Mouse (Mus musculus) T-cell, adult 2 months (primary cell): ENCODE measurements around the gene Best1.
"Not testable (repeated sequence)": the region's sequence is repeated elsewhere in the genome, so short reads cannot be mapped to it uniquely, and the experiment has no call there.

ENCODE experiments used
- DNase-seq: peaks from one replicate; pipeline ENCODE4 v3.0.0; 2022; ENCODE audit warnings: low spot score

Gene Best1

DNA sequence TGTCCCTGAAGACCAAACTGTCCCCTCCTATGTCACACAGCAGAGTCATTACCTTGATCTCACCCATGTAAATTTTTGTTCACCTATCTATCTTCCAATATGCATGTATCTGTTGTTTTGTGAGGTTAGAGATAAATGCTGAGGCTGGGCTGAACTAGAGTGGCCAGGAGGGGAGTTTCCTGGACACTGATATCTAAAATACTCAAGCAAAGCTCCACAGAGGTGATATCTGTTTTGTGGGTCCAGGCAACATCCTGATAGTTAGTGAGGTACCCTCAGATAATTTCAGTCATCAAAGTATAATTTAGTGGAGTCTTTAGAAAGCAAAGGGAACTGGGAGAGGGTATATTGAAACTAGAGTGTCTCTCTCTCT, 11.6 kb downstream of the Best1 start:
- DNase-seq: no peak

DNA sequence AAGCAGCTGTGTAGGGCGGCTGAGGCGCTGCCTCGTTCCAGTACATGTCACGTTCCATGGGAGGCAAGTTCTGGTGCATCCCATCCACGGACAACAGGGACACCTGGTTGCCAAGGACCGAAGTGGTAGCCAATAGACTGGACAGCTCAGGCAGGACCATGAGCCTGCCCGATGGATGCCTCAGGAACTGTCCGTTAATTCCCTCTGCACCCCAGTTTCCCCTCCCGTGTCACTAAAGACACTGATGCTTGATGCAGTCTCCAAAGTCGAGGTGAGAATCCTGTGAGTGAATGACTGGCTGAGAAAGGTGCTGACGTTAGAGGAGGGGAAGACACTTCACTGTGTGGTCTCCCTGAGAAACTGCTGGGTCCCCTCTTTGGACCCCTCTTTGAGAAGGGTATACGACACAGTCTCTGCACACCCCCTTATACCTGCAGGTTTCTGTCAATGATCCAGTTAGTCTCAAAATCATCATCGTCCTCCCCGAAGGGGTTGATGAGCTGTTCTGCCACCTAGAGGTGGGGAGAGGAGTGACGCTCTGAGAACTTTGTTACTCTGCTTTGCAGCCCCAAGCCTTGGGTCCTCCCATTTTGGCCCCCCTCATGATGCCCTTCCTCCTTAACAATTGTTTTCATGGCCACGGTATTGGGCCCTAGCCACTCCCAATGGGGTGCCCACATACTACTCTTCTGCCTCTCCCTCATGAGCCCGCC, 12.1 kb downstream of the Best1 start:
- peak; percentile 32 for DNase-seq

DNA sequence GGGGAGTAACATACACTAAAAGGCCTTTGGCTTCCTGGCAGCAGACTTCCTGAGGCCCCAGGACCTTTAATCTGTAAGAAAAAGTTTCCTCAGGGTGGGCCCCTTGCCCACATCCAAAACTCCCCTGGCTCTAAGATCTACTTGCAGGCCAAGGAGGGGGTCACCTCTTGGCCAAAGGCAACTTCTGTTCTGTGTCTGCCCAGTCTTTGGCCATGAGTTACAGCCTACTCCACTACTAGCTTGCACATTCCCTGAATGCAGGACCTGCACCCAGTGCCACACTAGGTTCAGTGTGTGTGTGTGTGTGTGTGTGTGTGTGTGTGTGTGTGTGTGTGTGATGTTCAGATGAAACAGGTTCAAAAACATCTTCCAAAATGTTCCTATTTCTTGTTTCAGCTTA, 13.8 kb downstream of the Best1 start:
- DNase-seq: no peak

DNA sequence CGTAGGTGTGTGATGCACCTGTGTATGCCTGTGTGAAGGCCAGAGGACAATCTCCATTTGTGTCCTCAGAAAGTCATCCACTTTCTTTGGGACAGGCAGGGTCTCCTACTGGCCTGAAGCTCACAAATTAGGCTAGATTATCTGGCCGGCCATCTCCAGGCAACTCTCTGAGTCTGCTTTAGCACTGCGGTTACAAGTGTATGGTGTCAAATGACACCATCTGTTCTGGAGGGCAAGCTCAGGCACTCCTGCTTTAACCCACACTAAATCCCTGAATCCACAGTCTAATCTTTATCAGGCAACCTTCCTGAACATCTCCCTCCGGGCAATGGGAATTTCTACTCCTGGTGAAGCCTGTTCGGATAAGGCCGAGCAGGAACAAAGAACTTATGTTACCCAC, 14.2 kb downstream of the Best1 start:
- DNase-seq: no peak

DNA sequence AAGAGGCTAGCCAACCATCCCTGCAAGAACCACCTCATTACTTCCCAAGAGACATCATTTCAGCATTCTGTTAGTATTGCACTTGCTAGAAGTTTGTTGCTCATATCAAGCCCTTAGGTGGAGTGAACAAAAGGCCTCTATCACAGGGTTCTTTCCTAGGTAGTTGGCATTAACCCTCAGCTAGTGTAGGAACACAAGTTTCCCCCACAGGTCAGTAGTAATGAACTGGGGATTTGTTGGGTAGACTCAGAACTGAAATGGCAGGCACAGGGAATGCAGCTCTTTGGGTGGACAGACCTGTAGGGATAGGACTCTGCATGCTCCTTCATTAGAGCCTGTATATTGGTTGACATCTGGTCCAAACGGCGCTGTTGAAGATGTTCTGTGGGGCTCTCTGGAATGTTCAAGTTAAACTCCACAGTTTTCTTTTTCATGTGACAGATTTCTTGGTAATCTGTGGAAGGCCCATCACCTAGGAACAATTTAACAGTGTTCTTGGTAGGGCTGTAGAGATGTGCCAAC, 15.5 kb downstream of the Best1 start:
- no peak for DNase-seq

DNA sequence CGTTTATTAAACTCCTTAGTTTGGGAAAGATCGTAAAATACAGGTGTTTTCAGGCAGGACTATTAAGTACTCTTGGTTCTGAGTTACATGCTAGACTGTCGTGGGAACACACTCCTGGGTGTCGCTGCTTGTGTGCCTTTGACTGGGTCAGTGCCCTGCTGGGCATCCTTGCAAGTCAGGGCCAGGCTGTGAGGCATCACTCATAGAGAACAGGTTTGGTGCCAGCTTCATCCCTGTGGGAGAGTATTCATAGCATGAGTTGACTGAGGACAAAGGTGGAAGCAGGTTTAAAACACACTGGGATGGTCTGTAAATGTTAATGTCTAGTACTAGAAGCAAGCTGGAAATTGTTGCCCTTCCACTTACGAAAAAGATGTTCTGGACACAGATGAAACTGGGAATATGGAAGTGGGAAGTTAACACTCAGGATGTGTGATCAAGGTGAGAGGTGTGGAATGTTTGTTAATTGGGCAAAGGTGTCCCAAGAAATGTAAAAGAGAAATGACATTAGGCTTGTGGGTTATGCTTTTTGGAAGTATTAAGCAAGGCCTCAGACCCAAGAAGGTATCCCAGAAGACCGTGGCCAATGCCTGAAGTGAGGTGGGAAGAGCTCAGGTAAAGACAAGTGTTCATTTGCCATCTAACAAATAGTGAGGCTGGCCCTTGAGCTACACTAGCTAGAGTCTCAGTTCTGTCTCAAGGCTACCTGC, 16.1 kb downstream of the Best1 start:
- no peak for DNase-seq

DNA sequence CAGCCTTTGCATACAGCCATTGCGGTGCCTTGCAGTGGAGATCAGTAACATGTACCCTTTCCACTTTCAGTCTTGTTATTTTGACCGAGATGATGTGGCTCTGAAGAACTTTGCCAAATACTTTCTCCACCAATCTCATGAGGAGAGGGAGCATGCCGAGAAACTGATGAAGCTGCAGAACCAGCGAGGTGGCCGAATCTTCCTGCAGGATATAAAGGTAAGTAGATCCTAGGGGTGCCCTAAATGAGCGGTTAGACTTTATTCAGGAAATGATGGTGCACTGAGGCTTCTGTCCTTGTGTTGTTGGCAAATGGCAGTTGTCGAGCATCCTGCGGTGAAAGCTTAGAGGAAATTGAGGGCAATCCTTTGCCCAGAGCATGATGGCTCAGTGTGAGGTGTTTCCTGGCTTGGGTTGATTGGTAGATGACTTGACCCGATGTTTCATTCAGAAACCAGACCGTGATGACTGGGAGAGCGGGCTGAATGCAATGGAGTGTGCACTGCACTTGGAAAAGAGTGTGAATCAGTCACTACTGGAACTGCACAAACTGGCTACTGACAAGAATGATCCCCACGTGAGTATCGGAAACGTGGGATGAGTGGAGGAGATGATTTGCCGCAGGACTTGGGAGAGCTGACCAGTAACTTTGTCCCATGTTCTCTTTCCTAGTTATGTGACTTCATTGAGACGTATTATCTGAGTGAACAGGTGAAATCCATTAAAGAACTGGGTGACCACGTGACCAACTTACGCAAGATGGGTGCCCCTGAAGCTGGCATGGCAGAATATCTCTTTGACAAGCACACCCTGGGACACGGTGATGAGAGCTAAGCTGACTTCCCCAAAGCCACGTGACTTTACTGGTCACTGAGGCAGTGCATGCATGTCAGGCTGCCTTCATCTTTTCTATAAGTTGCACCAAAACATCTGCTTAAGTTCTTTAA, 17.1 kb downstream of the Best1 start:
- no peak for DNase-seq

DNA sequence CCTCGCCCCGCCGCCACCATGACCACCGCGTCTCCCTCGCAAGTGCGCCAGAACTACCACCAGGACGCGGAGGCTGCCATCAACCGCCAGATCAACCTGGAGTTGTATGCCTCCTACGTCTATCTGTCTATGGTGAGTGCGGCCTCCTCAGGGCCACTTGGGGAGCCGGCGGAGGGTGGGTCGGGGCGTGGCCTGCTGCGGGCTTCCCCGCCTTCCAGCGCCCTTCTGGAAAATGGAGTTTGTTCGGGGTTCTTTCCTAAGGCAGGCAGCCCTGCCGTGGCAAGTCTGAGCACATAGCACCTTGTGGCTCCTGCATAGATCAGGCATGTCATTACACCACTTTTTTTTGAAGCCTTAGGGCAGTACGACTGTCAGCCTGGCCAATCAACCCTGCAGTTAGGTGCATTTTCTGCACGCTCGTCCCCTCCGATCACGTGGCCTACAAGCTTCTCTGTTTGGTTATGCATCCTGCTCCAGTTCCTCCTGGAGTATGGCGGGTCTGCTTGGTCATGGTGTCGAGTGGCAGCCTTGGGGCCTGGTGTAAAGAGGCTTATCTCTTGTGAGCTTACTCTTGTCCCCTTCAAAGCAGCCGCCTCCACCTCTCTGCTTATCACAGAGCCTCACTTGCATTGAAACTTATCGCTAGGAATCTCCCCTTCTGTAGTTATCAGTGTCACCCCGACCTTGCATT, 18.4 kb downstream of the Best1 start:
- peak; percentile 69 for DNase-seq

DNA sequence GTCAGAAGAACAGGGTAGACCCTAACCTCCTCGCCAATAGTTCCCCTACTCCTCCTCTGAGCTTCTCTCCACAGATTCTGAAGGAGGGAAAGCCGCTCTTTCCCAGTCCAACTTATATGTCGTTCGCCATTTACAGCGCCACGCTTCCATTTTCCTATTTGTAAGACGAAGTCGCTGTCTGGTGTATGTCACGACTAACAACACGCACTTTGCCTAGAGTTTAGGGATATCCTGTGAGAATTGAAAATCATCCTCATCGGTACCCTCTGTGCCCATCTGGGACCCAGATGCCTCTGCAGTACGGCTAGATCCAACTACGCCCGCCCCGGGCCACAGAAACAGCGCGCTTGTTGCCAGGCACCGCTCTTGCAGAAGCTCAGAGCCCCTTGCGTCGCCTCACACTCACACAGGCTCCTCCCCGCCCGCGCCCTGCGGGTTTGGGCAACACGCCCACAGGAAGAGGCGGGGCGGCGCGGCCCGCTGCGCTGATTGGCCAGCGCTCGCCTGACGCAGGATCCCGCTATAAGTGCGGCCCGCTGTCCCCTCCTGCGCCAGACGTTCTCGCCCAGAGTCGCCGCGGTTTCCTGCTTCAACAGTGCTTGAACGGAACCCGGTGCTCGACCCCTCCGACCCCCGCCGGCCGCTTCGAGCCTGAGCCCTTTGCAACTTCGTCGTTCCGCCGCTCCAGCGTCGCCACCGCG, 19.1 kb downstream of the Best1 start:
- DNase-seq: peak; percentile 97

DNA sequence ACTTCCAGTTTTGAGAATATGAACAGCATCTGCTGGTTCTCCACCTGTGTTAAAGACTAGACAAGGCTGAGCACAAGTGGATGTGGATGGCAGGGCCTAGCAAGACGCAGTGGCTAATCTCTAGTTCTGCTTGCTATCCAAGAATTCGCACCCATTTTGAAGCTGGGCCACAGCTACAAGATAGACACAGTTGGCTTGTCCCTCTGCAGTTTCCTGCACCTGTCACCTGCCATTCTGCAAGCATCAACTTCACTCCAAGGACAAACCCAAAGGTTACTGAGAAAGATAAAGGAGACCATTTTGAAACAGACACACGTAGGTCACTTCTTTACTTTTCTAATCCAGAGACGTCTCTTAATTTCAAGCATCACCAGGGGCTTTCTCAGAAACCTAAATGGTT, 19.8 kb downstream of the Best1 start:
- no peak for DNase-seq

DNA sequence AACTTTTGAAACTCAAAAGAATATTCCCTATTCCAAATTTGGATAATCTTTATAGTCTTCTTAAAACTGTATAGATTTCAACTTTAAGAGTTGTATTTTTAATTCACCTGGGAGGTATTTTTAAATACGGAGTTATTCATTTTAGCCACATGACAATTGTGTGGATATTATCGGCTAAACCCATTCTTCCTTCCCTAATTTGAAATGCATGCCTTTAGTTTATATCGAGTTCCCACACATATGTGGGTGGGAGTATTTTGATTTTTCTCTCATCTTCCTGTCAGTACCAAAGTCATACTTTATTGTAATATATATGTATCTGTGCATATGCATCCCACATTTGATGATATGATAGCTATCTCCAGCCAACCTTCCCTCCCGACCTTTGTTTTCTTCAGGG, 21.2 kb downstream of the Best1 start, which contains the start of gene Fth1:
Fth1 (plus strand) TSS at position 341 of the 400 bp plus-strand sequence.
- no peak for DNase-seq

DNA sequence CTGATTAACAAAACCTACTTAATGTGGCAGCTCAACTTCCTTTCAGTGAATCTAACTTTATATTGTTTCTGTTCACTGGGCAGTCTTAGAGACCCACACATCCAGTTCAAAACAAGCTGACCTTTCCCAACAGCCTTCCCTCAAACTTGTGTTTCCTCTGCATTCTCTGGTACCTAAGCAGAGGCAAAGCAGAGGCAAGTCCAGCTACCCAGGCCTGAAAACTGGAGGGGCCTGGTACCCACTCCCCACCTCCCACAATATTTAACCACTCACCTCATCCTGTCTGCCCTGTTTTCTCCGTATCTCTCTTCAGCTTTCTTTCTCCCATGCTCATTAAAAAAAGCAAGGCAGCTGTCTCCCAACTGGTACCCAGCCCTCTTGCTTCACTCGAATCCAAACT, 22.3 kb downstream of the Best1 start:
- no peak for DNase-seq

DNA sequence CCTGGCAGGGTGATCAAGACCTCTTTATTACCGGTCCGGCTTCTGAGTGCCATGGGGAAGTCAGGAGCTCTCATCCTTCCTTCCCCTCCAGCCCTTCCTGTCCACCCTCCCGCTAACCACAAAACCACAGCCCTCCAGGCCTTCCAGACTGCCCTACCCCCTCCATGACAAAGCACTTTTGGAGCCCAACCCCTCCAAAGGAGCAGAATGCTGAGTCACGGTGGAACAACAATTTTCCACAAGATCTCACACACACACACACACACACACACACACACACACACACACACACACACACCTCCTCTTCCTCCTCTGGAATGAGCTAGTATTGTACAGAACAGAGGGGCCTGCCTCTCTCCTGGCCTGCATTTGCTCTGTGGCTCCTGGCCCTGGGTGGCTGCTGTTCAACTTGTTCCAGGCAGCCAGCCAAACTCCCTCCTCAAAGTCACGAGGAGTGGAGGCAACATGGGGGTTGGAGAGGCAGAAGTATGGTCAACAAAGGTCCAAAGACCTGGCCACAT, 22.9 kb downstream of the Best1 start:
- DNase-seq: no peak

DNA sequence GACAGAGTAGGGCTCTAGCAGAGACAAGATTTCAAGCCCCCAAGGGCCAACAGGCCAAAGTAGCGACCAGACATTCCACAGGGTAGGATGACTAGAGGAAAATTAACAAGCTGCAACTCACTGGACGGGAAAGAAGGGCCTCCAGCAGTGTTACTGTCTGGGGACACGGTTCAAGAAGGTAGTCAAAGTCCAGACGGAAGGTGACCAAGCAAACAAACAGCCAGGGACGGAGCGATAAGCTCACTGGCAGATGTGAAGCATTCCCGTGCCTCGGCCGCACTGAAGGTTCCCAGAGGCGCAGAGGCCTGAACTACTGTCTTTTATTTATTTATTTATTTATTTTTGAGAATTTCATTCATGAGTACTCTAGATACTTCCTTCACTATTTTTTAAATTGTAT, 24.3 kb downstream of the Best1 start:
- DNase-seq: no peak

DNA sequence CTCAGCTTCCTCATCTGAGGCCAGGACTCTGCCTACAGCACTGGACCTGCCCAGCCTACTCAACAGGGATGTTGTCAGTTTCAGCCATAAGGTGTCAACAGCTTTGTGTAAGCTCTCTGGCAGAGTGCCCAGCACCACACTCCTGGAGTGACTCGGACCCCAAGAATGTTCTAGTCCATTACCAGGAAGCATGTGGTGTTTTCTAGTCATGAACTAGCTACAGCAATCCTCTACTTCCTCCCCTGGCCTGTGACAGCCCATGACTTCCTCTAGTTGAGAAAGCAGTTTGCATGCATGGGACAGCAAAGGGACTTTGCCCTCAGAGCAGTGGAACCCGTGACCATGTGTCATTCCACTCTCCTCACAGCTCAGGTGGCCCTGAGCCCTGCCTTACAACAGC, 26.6 kb downstream of the Best1 start:
- not testable (repeated sequence) for DNase-seq

DNA sequence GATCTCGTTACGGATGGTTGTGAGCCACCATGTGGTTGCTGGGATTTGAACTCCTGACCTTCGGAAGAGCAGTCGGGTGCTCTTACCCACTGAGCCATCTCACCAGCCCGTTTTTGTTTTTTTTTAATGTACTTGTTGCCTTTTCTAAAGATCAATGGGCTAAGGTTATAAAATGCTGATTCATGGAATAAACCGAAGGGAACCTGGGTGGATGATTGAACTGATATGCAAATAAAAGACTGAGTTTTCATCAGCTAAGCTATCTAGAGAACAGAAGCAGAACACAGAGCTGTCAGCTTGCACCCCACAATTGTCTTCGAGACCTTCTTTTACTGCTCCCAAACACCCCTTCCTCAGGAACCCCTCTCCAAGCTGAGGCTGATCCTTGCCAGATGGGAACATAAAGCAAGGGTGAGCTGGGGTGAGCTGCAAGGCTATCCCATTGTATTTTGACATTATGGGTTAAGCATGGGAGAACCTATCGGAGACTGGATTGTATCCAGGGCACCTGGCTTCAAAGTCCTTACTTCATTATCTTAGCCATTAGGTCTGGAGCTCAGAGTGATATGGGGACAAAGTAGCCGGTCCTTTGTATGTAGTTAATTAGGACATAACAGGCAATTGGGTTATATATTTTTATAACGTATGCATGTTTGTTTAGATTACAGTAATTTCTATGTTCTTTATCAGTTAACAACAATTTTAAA, 33.2 kb downstream of the Best1 start:
- DNase-seq: no peak

DNA sequence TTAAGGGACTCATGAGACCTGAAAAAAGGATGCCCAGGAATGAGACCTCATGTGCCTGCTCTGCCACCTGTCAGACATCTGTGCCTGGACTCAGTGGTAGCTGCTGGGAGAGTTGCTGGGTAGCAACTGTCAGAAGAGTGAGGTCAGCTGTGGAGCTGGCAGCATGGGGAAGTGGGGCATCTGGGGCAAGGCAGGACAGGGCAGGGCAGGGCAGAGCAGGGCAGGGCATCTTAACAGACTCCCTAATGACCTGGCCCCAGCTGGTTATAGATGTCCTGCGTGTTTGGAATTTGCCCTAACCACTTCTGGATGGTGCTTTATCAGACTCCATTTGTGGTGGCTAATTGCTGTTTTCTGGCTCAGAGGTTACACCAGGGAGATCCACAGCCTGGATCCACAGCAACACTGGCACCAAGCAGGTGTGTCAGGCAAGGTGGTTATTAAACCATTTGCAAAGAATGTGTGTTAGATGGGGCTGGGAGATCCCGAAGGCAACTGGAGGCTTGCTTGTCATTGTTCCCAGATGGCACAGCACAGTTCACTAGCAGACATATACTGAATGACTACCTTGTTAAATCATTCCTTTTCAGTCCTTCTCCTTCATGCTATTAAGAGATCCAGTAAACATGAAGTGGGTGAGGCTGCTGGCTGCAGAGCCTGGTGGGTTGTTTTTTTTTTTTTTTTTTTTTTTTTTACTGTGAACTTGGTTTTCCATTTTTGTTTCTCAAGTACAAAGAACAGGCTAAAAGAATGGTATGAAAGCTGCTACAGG, 35.2 kb downstream of the Best1 start:
- DNase-seq: no peak

DNA sequence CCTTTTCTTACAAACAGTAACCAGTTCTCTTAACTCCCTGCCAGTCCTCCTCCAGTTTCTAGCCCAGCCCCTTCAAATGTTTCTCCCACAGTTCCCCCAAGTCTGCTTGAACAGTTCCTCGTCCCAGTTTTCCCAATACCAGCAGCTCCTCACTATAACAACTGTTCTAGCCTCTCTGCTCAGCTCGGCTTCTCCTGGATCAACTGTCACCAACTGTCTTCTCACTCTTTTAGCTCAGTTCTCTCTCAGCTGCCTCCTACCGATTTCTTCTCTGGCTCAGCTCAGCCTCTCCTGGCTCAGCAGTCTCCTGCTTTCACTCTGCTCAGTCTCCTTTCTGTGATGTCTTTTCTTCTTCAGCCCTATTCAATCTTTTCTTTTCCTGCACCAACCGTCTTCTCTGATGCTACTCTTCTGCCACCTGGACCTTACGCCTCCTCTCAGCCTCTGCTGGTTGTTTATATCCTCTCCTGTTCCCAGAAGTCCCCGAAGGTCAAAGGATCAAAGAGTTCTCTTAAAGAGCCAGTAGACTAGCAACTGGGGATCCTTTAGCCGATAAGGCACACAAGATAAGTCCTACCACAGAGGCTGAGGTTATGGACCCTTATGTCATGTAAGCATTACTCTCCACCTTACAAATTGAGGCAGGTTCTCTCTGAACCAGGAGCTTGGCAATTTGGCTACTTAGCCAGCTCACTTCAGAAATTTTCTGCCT, 37.1 kb downstream of the Best1 start:
- no peak for DNase-seq

DNA sequence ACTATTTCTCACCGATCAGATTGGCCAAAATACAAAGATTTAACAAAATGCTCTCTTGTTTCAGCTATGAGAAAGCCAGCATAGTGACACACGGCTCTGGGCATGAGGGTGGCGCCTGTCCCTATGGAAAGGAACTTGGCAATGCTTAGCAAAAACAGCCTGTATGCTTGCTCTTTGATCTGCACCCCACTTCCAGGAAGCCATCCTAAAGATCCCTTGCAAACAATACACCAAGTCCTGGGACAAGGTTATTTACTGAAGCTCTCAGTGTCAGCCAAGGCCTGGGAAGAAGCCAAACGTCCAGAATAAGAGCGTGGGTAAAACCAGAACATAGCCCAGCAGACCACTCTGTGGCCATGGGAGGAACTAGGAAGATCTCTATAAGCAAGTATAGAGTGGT, 40.7 kb downstream of the Best1 start:
- DNase-seq: no peak
